Mouse (Mus musculus) lung, postnatal 0 days (tissue): ENCODE data around the gene Nup133.

ENCODE experiments used
- CTCF ChIP-seq: IDR thresholded peaks from 2 replicates; pipeline ENCODE4 v1.5.1; 2016; ENCODE audit warnings: antibody characterized with exemption, mild to moderate bottlenecking
- EP300 ChIP-seq: IDR thresholded peaks from 2 replicates; pipeline ENCODE4 v1.6.1; 2016; ENCODE audit warnings: antibody characterized with exemption, mild to moderate bottlenecking, control low read depth

GRCm38 (mm10) chr8:123966896-123967295 lies 17.8 kb upstream of the Nup133 start:
- TF ChIP-seq CTCF (peak; percentile 55), EP300 (no peak)
